Mouse (Mus musculus) midbrain, embryonic 10.5 days (tissue): ENCODE results near the gene Mettl26. TPM values are rescaled to one million over a fixed set of nuclear protein-coding genes. Genes with fewer than 3 reads are reported as not detected.
A peak's percentile ranks its signal among the peaks of the same experiment; 100 is the strongest.

Source experiments
- DNase-seq: peaks from one replicate; pipeline ENCODE4 v3.0.0-alpha.2; 2017; ENCODE audit warnings: low spot score
- H3K27ac ChIP-seq: fragments of 300-500 bp; sonication (generic); replicated peaks from 2 replicates; pipeline ENCODE4 v1.5.1; 2016; ENCODE audit warnings: mild to moderate bottlenecking
- H3K27me3 ChIP-seq: fragments of 300-500 bp; sonication (generic); 2 replicates; pipeline ENCODE4 v1.6.1; 2016; ENCODE audit warnings: low read depth, mild to moderate bottlenecking; ENCODE audit not compliant: poor library complexity, severe bottlenecking
- H3K36me3 ChIP-seq: fragments of 300-500 bp; sonication (generic); 2 replicates; pipeline ENCODE4 v1.6.1; 2016; ENCODE audit warnings: mild to moderate bottlenecking, moderate library complexity
- H3K4me1 ChIP-seq: fragments of 300-500 bp; sonication (generic); 2 replicates; pipeline ENCODE4 v1.6.1; 2016
- H3K4me3 ChIP-seq: fragments of 300-500 bp; sonication (generic); 2 replicates; pipeline ENCODE4 v1.5.1; 2016; ENCODE audit warnings: mild to moderate bottlenecking, moderate library complexity
- H3K9me3 ChIP-seq: fragments of 300-500 bp; sonication (generic); replicated peaks from 2 replicates; pipeline ENCODE4 v1.6.1; 2016; ENCODE audit warnings: mild to moderate bottlenecking
- WGBS: fragments of 180-500 bp; shearing (Covaris S2); methylation state at CpG from one replicate; pipeline ENCODE4 v1.1.7; 2016; 5-methylcytosine and 5-hydroxymethylcytosine counted together
- polyA plus RNA-seq: library from polyadenylated mRNA; unstranded; fragments of >200 nt; fragmentation: Nextera tagmentation; extraction: Ambion mirVana; gene quantifications from 2 replicates; pipeline ENCODE4 v1.2.1, GENCODE M21; 2016

The Mettl26 gene
- 74.3 and 80.4 TPM in 2 replicates for polyA plus RNA-seq

- Histone ChIP-seq H3K4me1 (peaks cover 61% of the 10 kb centered on the region), H3K9me3 (no peaks in the 10 kb centered on the region), H3K4me3 (peak within 1 kb of the TSS; percentile 81), H3K27me3 (no peaks in the 10 kb centered on the region), H3K27ac (peak within 1 kb of the TSS; percentile 93), H3K36me3 (peaks cover 32% of the 10 kb centered on the region)
- under 1% methylated on average over 25 of the region's 25 CpGs for WGBS
- DNase-seq = peak; percentile 91
Observed at GRCm38 (mm10) chr17:25874721-25875170, at the start of gene Mettl26. Gene Mettl26, plus strand, starts transcription at chr17:25875074.

GRCm38 (mm10) chr17:25825311-25825710, 49.6 kb upstream of the Mettl26 start:
- 88% methylated on average over 6 of the region's 6 CpGs for WGBS
- Histone ChIP-seq H3K27me3 (peaks cover 10% of the 10 kb centered on the region), H3K27ac (no peak overlapping the region), H3K36me3 (peaks cover 43% of the 10 kb centered on the region), H3K4me3 (peak overlapping the region; percentile 89), H3K4me1 (peaks cover 67% of the 10 kb centered on the region), H3K9me3 (no peaks in the 10 kb centered on the region)
- DNase-seq = no peak

GRCm38 (mm10) chr17:25825984-25826570, 48.8 kb upstream of the Mettl26 start:
- no peak overlapping the region for H3K27ac ChIP-seq
- H3K27me3 ChIP-seq = 0 out of 2 replicates have a peak, but pooled peaks cover 3% of the 10 kb centered on the region
- 95% methylated on average over 27 of the region's 27 CpGs for WGBS
- H3K4me3 ChIP-seq = peak overlapping the region; percentile 89; the same call in 1 of the 2 replicates
- peaks cover 75% of the 10 kb centered on the region for H3K4me1 ChIP-seq
- no peak for DNase-seq
- H3K36me3 ChIP-seq = peaks cover 50% of the 10 kb centered on the region
- H3K9me3 ChIP-seq = no peaks in the 10 kb centered on the region

GRCm38 (mm10) chr17:25827011-25827410, 47.9 kb upstream of the Mettl26 start:
- 99% methylated on average over 13 of the region's 13 CpGs for WGBS
- no peaks in the 10 kb centered on the region for H3K27me3 ChIP-seq
- DNase-seq = no peak
- H3K27ac ChIP-seq = no peak overlapping the region
- H3K4me1 ChIP-seq = peaks cover 84% of the 10 kb centered on the region
- no peaks in the 10 kb centered on the region for H3K9me3 ChIP-seq
- H3K4me3 ChIP-seq = peak overlapping the region; percentile 89; the same call in 1 of the 2 replicates
- H3K36me3 ChIP-seq = peaks cover 60% of the 10 kb centered on the region

- 94% methylated on average over 22 of the region's 22 CpGs for WGBS
- H3K36me3 ChIP-seq = peaks cover 60% of the 10 kb centered on the region
- peak overlapping the region; percentile 95; the same call in 1 of the 2 replicates for H3K27ac ChIP-seq
- DNase-seq = no peak
- peak overlapping the region; percentile 89 for H3K4me3 ChIP-seq
- H3K9me3 ChIP-seq = no peaks in the 10 kb centered on the region
- H3K27me3 ChIP-seq = no peaks in the 10 kb centered on the region
- peaks cover 86% of the 10 kb centered on the region for H3K4me1 ChIP-seq
Observed at GRCm38 (mm10) chr17:25827546-25828222, 47.2 kb upstream of the Mettl26 start.

- WGBS = 83% methylated on average over 8 of the region's 8 CpGs
- Histone ChIP-seq H3K4me1 (peaks cover 84% of the 10 kb centered on the region), H3K9me3 (no peaks in the 10 kb centered on the region), H3K27ac (peak overlapping the region; percentile 95), H3K27me3 (no peaks in the 10 kb centered on the region), H3K4me3 (peak overlapping the region; percentile 89), H3K36me3 (peaks cover 60% of the 10 kb centered on the region)
- no peak for DNase-seq
Observed at GRCm38 (mm10) chr17:25828223-25828594, 46.7 kb upstream of the Mettl26 start.

GRCm38 (mm10) chr17:25828712-25829557, 45.9 kb upstream of the Mettl26 start, which contains the start of gene Jmjd8:
Gene Jmjd8, plus strand, starts transcription at chr17:25828867.
- Histone ChIP-seq H3K27me3 (no peaks in the 10 kb centered on the region), H3K4me3 (peak within 1 kb of the TSS; percentile 89), H3K36me3 (peaks cover 60% of the 10 kb centered on the region), H3K27ac (peak within 1 kb of the TSS; percentile 95), H3K9me3 (no peaks in the 10 kb centered on the region), H3K4me1 (peaks cover 88% of the 10 kb centered on the region)
- 1% methylated on average over 32 of the region's 32 CpGs for WGBS
- peak; percentile 88 for DNase-seq

GRCm38 (mm10) chr17:25829558-25830017, 45.3 kb upstream of the Mettl26 start:
- peak; percentile 41 for DNase-seq
- peaks cover 63% of the 10 kb centered on the region for H3K36me3 ChIP-seq
- peak overlapping the region; percentile 95 for H3K27ac ChIP-seq
- no peaks in the 10 kb centered on the region for H3K27me3 ChIP-seq
- H3K4me1 ChIP-seq = peaks cover 88% of the 10 kb centered on the region
- 47% methylated on average over 8 of the region's 8 CpGs for WGBS
- no peaks in the 10 kb centered on the region for H3K9me3 ChIP-seq
- H3K4me3 ChIP-seq = peak overlapping the region; percentile 89

GRCm38 (mm10) chr17:25830200-25830753, 44.6 kb upstream of the Mettl26 start:
- Histone ChIP-seq H3K4me3 (peak overlapping the region; percentile 89; the same call in 1 of the 2 replicates), H3K36me3 (peaks cover 68% of the 10 kb centered on the region), H3K27ac (no peak overlapping the region), H3K27me3 (no peaks in the 10 kb centered on the region), H3K9me3 (no peaks in the 10 kb centered on the region), H3K4me1 (peaks cover 88% of the 10 kb centered on the region)
- DNase-seq = no peak
- 90% methylated on average over 4 of the region's 4 CpGs for WGBS

- Histone ChIP-seq H3K9me3 (no peaks in the 10 kb centered on the region), H3K4me3 (peak overlapping the region; percentile 89), H3K27me3 (no peaks in the 10 kb centered on the region), H3K4me1 (peaks cover 90% of the 10 kb centered on the region), H3K36me3 (peaks cover 68% of the 10 kb centered on the region), H3K27ac (no peak overlapping the region)
- 90% methylated on average over 14 of the region's 14 CpGs for WGBS
- DNase-seq = no peak
Observed at GRCm38 (mm10) chr17:25830806-25831431, 44.0 kb upstream of the Mettl26 start.

GRCm38 (mm10) chr17:25831451-25832281, 43.2 kb upstream of the Mettl26 start:
- Histone ChIP-seq H3K9me3 (no peaks in the 10 kb centered on the region), H3K36me3 (peaks cover 65% of the 10 kb centered on the region), H3K4me1 (peaks cover 91% of the 10 kb centered on the region), H3K27ac (peak overlapping the region; percentile 96), H3K4me3 (peak overlapping the region; percentile 89), H3K27me3 (no peaks in the 10 kb centered on the region)
- whole genome bisulfite sequencing = 68% methylated on average over 21 of the region's 21 CpGs
- DNase-seq = no peak
